Mouse (Mus musculus) gastrocnemius, adult 18-20 months (tissue): Measurements from ENCODE around the gene Tigd4. TPM values are rescaled to one million over a fixed set of nuclear protein-coding genes. Genes with fewer than 3 reads are reported as not detected.

Experiments
- DNase-seq: peaks from one replicate; pipeline ENCODE4 v3.0.0; 2021; ENCODE audit warnings: low spot score
- total RNA-seq, 2 experiments: library from RNA; stranded (reverse); gene quantifications; 2 replicates each; pipeline ENCODE4 v1.2.3; 2021

Gene Tigd4
- total RNA-seq, 2 experiments from 2014 or later = 5.7 to 15.0 TPM

- no peak for DNase-seq
These were observed 16.9 kb downstream of the Tigd4 start for GRCm38 (mm10) chr3:84610183-84610710.

GRCm38 (mm10) chr3:84615050-84615855 lies 21.9 kb downstream of the Tigd4 start:
- DNase-seq = peak; percentile 28

GRCm38 (mm10) chr3:84615856-84616225 lies 22.5 kb downstream of the Tigd4 start:
- no peak for DNase-seq

GRCm38 (mm10) chr3:84618627-84619026 lies 25.3 kb downstream of the Tigd4 start:
- DNase-seq = no peak

- DNase-seq = no peak
These were observed 25.7 kb downstream of the Tigd4 start for GRCm38 (mm10) chr3:84619056-84619455.

GRCm38 (mm10) chr3:84619725-84620124 lies 26.4 kb downstream of the Tigd4 start:
- no peak for DNase-seq

- DNase-seq = no peak
These were observed 28.7 kb downstream of the Tigd4 start for GRCm38 (mm10) chr3:84622026-84622425.

- DNase-seq = no peak
These were observed 38.2 kb downstream of the Tigd4 start for GRCm38 (mm10) chr3:84631586-84631985.

- no peak for DNase-seq
These were observed 43.7 kb downstream of the Tigd4 start for GRCm38 (mm10) chr3:84637095-84637494.

GRCm38 (mm10) chr3:84637890-84638578 lies 44.7 kb downstream of the Tigd4 start:
- no peak for DNase-seq

GRCm38 (mm10) chr3:84638858-84639257 lies 45.5 kb downstream of the Tigd4 start:
- DNase-seq = no peak

- DNase-seq = no peak
These were observed 46.6 kb downstream of the Tigd4 start for GRCm38 (mm10) chr3:84639767-84640500.

GRCm38 (mm10) chr3:84640536-84640935 lies 47.2 kb downstream of the Tigd4 start:
- DNase-seq = no peak

- no peak for DNase-seq
These were observed 48.0 kb downstream of the Tigd4 start for GRCm38 (mm10) chr3:84641391-84641790.

GRCm38 (mm10) chr3:84642942-84643341 lies 49.6 kb downstream of the Tigd4 start:
- no peak for DNase-seq

GRCm38 (mm10) chr3:84645156-84646006 lies 52.0 kb downstream of the Tigd4 start:
- no peak for DNase-seq

GRCm38 (mm10) chr3:84646007-84646290 lies 52.6 kb downstream of the Tigd4 start:
- DNase-seq = no peak

GRCm38 (mm10) chr3:84646331-84646845 lies 53.0 kb downstream of the Tigd4 start:
- DNase-seq = peak; percentile 15
